ENCODE assay signal across 26 mouse cellular contexts in genomic region chr5:85155858-85156257, GRCm38 (mm10).
DNase-seq lines count a peak whose midpoint lies in the region; ATAC-seq lines count a peak whose summit lies in the region.
"Had no signal": no experiment of that assay in that cellular context is flagged by ENCODE, and none has a peak within 500 bp of the region (broad histone marks: within the 10 kb centered on the region; RNA-seq: fewer than 3 reads in every experiment).

No protein-coding gene starts in this region.

- H3K9me3 ChIP-seq in forebrain, embryonic 12.5 days, result no peaks in the 10 kb centered on the region
- no peaks in the 10 kb centered on the region for H3K9me3 ChIP-seq in forebrain, embryonic 16.5 days (ENCODE audit: control insufficient read depth, low read length)
- no peaks in the 10 kb centered on the region for H3K9me3 ChIP-seq in neural tube, embryonic 11.5 days (ENCODE audit: control insufficient read depth, low read length)
- H3K9me3 ChIP-seq in forebrain, embryonic 14.5 days (replicated peaks; ENCODE audit: control insufficient read depth, low read length), result no peaks in the 10 kb centered on the region
- H3K9me3 ChIP-seq: heart, embryonic 12.5 days; heart, embryonic 15.5 days; hindbrain, embryonic 10.5 days; hindbrain, embryonic 15.5 days had no signal

- H3K36me3 ChIP-seq in forebrain, embryonic 12.5 days (replicated peaks), result no peaks in the 10 kb centered on the region
- no peaks in the 10 kb centered on the region for H3K36me3 ChIP-seq in forebrain, embryonic 16.5 days (ENCODE audit: control insufficient read depth, insufficient read depth)
- no peaks in the 10 kb centered on the region for H3K36me3 ChIP-seq in neural tube, embryonic 11.5 days (ENCODE audit: control insufficient read depth, insufficient read depth, low read length)
- no peaks in the 10 kb centered on the region for H3K36me3 ChIP-seq in forebrain, embryonic 14.5 days (ENCODE audit: control insufficient read depth, insufficient read depth, low read length)
- H3K36me3 ChIP-seq: heart, embryonic 12.5 days; heart, embryonic 15.5 days; hindbrain, embryonic 10.5 days; hindbrain, embryonic 15.5 days had no signal

- H3K4me2 ChIP-seq in forebrain, embryonic 12.5 days, result no peak overlapping the region
- H3K4me2 ChIP-seq in forebrain, embryonic 16.5 days (ENCODE audit: low read length), result no peak overlapping the region
- H3K4me2 ChIP-seq in neural tube, embryonic 11.5 days (ENCODE audit: low read depth), result no peak overlapping the region
- H3K4me2 ChIP-seq in forebrain, embryonic 14.5 days (ENCODE audit: low read length), result no peak overlapping the region
- H3K4me2 ChIP-seq: heart, embryonic 12.5 days; heart, embryonic 15.5 days; hindbrain, embryonic 15.5 days had no signal

- H3K27me3 ChIP-seq in forebrain, embryonic 12.5 days, result no peaks in the 10 kb centered on the region
- H3K27me3 ChIP-seq in forebrain, embryonic 16.5 days (replicated peaks; ENCODE audit: control insufficient read depth, insufficient read depth, low read length), result no peaks in the 10 kb centered on the region
- H3K27me3 ChIP-seq in neural tube, embryonic 11.5 days (ENCODE audit: control insufficient read depth, insufficient read depth, low read length), result no peaks in the 10 kb centered on the region
- no peaks in the 10 kb centered on the region for H3K27me3 ChIP-seq in forebrain, embryonic 14.5 days (replicated peaks; ENCODE audit: control insufficient read depth, insufficient read depth, low read length)
- H3K27me3 ChIP-seq: heart, embryonic 12.5 days; heart, embryonic 15.5 days; hindbrain, embryonic 15.5 days had no signal

- H3K9ac ChIP-seq in forebrain, embryonic 12.5 days, result no peak overlapping the region
- no peak overlapping the region for H3K9ac ChIP-seq in forebrain, embryonic 16.5 days (replicated peaks; ENCODE audit: low read depth, low read length)
- H3K9ac ChIP-seq in neural tube, embryonic 11.5 days (ENCODE audit: low read length), result no peak overlapping the region
- no peak overlapping the region for H3K9ac ChIP-seq in forebrain, embryonic 14.5 days (ENCODE audit: low read length)
- H3K9ac ChIP-seq: heart, embryonic 12.5 days; heart, embryonic 15.5 days; hindbrain, embryonic 15.5 days had no signal

- no peak for DNase-seq in neural tube, embryonic 11.5 days (ENCODE audit: low spot score)
- DNase-seq in neural tube, embryonic 10.5 days (ENCODE audit: extremely low spot score, low spot score), result no peak
- peak; percentile 29 for DNase-seq in forebrain, embryonic 14.5 days (ENCODE audit: low spot score)
- DNase-seq in right cerebral cortex, postnatal 10 days (ENCODE audit: low spot score in 2 of 2), result no peak
- no peak for DNase-seq in urinary bladder, postnatal 25 days (ENCODE audit: low spot score)
- DNase-seq: adrenal gland, adult 8-10 months; adrenal gland, postnatal 25 days; cerebellum, adult 11 months; cerebellum, adult 2 months; cerebellum, adult 9-11 months; cerebellum, postnatal 25 days; embryo, embryonic 11 days; gastrocnemius, postnatal 25 days; heart, adult 18-20 months; heart, postnatal 10 days; heart, postnatal 36 days; kidney, adult 2 months had no signal

- H3K4me3 ChIP-seq in forebrain, embryonic 12.5 days (replicated peaks), result no peak overlapping the region
- H3K4me3 ChIP-seq in forebrain, embryonic 16.5 days (replicated peaks; ENCODE audit: low read length), result no peak overlapping the region
- no peak overlapping the region for H3K4me3 ChIP-seq in neural tube, embryonic 11.5 days (ENCODE audit: low read depth, low read length)
- H3K4me3 ChIP-seq in forebrain, embryonic 14.5 days (ENCODE audit: low read depth, low read length), result no peak overlapping the region
- H3K4me3 ChIP-seq: heart, embryonic 12.5 days; heart, embryonic 15.5 days; hindbrain, embryonic 10.5 days; hindbrain, embryonic 15.5 days had no signal

- ATAC-seq in forebrain, embryonic 12.5 days (ENCODE audit: low FRiP score), result peak; percentile 46; the same call in 1 of the 2 replicates
- no peak for ATAC-seq in forebrain, embryonic 16.5 days
- ATAC-seq in neural tube, embryonic 11.5 days (ENCODE audit: insufficient read depth, low FRiP score, low TSS enrichment), result peak; percentile 58; the same call in 1 of the 2 replicates
- ATAC-seq in forebrain, embryonic 14.5 days, result peak; percentile 72
- ATAC-seq: activated CD4-positive, CD25-positive, alpha-beta regulatory T cell, adult 4 months; CD4-positive, CD25-positive, alpha-beta regulatory T cell, adult 4 months; intestine, postnatal 0 days had no signal

- H3K27ac ChIP-seq in forebrain, embryonic 12.5 days, result no peak overlapping the region
- H3K27ac ChIP-seq in forebrain, embryonic 16.5 days (ENCODE audit: low read length), result no peak overlapping the region
- H3K27ac ChIP-seq in neural tube, embryonic 11.5 days (ENCODE audit: low read depth, low read length), result no peak overlapping the region
- H3K27ac ChIP-seq in forebrain, embryonic 14.5 days (ENCODE audit: low read depth, low read length), result no peak overlapping the region
- H3K27ac ChIP-seq: heart, embryonic 15.5 days; hindbrain, embryonic 10.5 days; hindbrain, embryonic 15.5 days had no signal

- H3K4me1 ChIP-seq in forebrain, embryonic 12.5 days, result no peaks in the 10 kb centered on the region
- no peaks in the 10 kb centered on the region for H3K4me1 ChIP-seq in forebrain, embryonic 16.5 days (replicated peaks; ENCODE audit: control insufficient read depth, insufficient read depth, low read length)
- H3K4me1 ChIP-seq in neural tube, embryonic 11.5 days (ENCODE audit: control insufficient read depth, insufficient read depth, low read length), result no peaks in the 10 kb centered on the region
- no peaks in the 10 kb centered on the region for H3K4me1 ChIP-seq in forebrain, embryonic 14.5 days (ENCODE audit: control insufficient read depth, insufficient read depth, low read length)
- H3K4me1 ChIP-seq: heart, embryonic 12.5 days; heart, embryonic 15.5 days; hindbrain, embryonic 10.5 days; hindbrain, embryonic 15.5 days had no signal

- WGBS in forebrain, embryonic 12.5 days, result 41% methylated on average over 1 of the region's 1 CpGs
- WGBS in forebrain, embryonic 16.5 days, result 31% methylated on average over 1 of the region's 1 CpGs
- 70% methylated on average over 1 of the region's 1 CpGs for WGBS in neural tube, embryonic 11.5 days
- WGBS in forebrain, embryonic 14.5 days, result 37% methylated on average over 1 of the region's 1 CpGs
